ENCODE assay signal across 21 mouse cellular contexts in genomic region chr5:3386021-3386730, GRCm38 (mm10). TPM values are rescaled to one million over a fixed set of nuclear protein-coding genes. Genes with fewer than 3 reads are reported as not detected.
DNase-seq lines count a peak whose midpoint lies in the region; ATAC-seq and TF ChIP-seq lines count a peak whose summit lies in the region.
"Had no signal": no experiment of that assay in that cellular context is flagged by ENCODE, and none has a peak within 500 bp of the region (broad histone marks: within the 10 kb centered on the region; RNA-seq: fewer than 3 reads in every experiment).

No protein-coding gene starts in this region.

- 62% methylated on average over 7 of the region's 7 CpGs for WGBS in embryonic facial prominence, embryonic 14.5 days
- 69% methylated on average over 7 of the region's 7 CpGs for WGBS in embryonic facial prominence, embryonic 10.5 days
- 41% methylated on average over 7 of the region's 7 CpGs for WGBS in heart, postnatal 0 days
- WGBS in lung, embryonic 16.5 days, result 42% methylated on average over 7 of the region's 7 CpGs
- 53% methylated on average over 7 of the region's 7 CpGs for WGBS in lung, adult 2 months

- no peaks in the 10 kb centered on the region for H3K27me3 ChIP-seq in embryonic facial prominence, embryonic 14.5 days (replicated peaks; ENCODE audit: control insufficient read depth, insufficient read depth, low read length)
- H3K27me3 ChIP-seq in embryonic facial prominence, embryonic 10.5 days (replicated peaks; ENCODE audit: low read depth, poor library complexity, severe bottlenecking), result no peaks in the 10 kb centered on the region
- H3K27me3 ChIP-seq in heart, postnatal 0 days (ENCODE audit: control insufficient read depth, insufficient read depth, low read length), result no peaks in the 10 kb centered on the region
- no peaks in the 10 kb centered on the region for H3K27me3 ChIP-seq in lung, embryonic 16.5 days (ENCODE audit: control insufficient read depth, insufficient read depth, low read depth, low read length)
- H3K27me3 ChIP-seq: embryonic facial prominence, embryonic 12.5 days; intestine, embryonic 15.5 days; liver, embryonic 13.5 days; Patski had no signal

- no peak overlapping the region for H3K27ac ChIP-seq in embryonic facial prominence, embryonic 14.5 days (replicated peaks; ENCODE audit: low read depth, low read length)
- H3K27ac ChIP-seq in embryonic facial prominence, embryonic 10.5 days (replicated peaks), result no peak overlapping the region
- H3K27ac ChIP-seq in heart, postnatal 0 days (ENCODE audit: low read depth), result peak overlapping the region; percentile 73
- no peak overlapping the region for H3K27ac ChIP-seq in lung, embryonic 16.5 days (ENCODE audit: low read length)
- H3K27ac ChIP-seq: embryonic facial prominence, embryonic 12.5 days; hindbrain, embryonic 14.5 days; intestine, embryonic 15.5 days; layer of hippocampus, adult 2 months; liver, embryonic 13.5 days; stomach, postnatal 0 days had no signal

- H3K4me1 ChIP-seq in embryonic facial prominence, embryonic 14.5 days (ENCODE audit: control insufficient read depth, insufficient read depth, low read length), result peaks cover 6% of the 10 kb centered on the region; the same call in 1 of the 2 replicates
- peaks cover 18% of the 10 kb centered on the region for H3K4me1 ChIP-seq in embryonic facial prominence, embryonic 10.5 days
- H3K4me1 ChIP-seq in heart, postnatal 0 days (ENCODE audit: control insufficient read depth, insufficient read depth), result peaks cover 46% of the 10 kb centered on the region
- peaks cover 24% of the 10 kb centered on the region for H3K4me1 ChIP-seq in lung, embryonic 16.5 days (replicated peaks; ENCODE audit: control insufficient read depth, insufficient read depth, low read length)
- H3K4me1 ChIP-seq in lung, adult 2 months (ENCODE audit: control insufficient read depth, insufficient read depth, low read length), result peaks cover 26% of the 10 kb centered on the region

- ATAC-seq in embryonic facial prominence, embryonic 14.5 days (ENCODE audit: low read depth), result no peak
- no peak for ATAC-seq in heart, postnatal 0 days (ENCODE audit: insufficient read depth, low read depth)
- ATAC-seq in lung, embryonic 16.5 days (ENCODE audit: low read depth), result peak; percentile 64
- ATAC-seq in megakaryocyte-erythroid progenitor cell, adult 5-6 weeks (replicated peaks; ENCODE audit: low FRiP score, low TSS enrichment, poor library complexity, severe bottlenecking), result 0 out of 2 replicates have a peak, but pooled peaks have one; percentile 11
- ATAC-seq: activated CD4-positive, CD25-positive, alpha-beta regulatory T cell, adult 4 months; intestine, embryonic 15.5 days; Patski had no signal

- no peaks in the 10 kb centered on the region for H3K9me3 ChIP-seq in embryonic facial prominence, embryonic 14.5 days (ENCODE audit: control insufficient read depth, low read length)
- no peaks in the 10 kb centered on the region for H3K9me3 ChIP-seq in embryonic facial prominence, embryonic 10.5 days
- no peaks in the 10 kb centered on the region for H3K9me3 ChIP-seq in heart, postnatal 0 days (replicated peaks; ENCODE audit: control insufficient read depth, low read length)
- H3K9me3 ChIP-seq in lung, embryonic 16.5 days (ENCODE audit: control insufficient read depth, low read length), result no peaks in the 10 kb centered on the region
- H3K9me3 ChIP-seq: embryonic facial prominence, embryonic 12.5 days; intestine, embryonic 15.5 days; liver, embryonic 13.5 days had no signal

- TF ChIP-seq CTCF in heart, postnatal 0 days (IDR thresholded peaks at IDR 0.05; ENCODE audit: low read depth), result no peak
- TF ChIP-seq CTCF in lung, adult 2 months (IDR thresholded peaks at IDR 0.05; ENCODE audit: insufficient read depth, low read length), result no peak

- TF ChIP-seq EP300 in heart, postnatal 0 days (IDR thresholded peaks at IDR 0.05; ENCODE audit: low read depth), result no peak

- no peak overlapping the region for H3K4me3 ChIP-seq in embryonic facial prominence, embryonic 14.5 days (ENCODE audit: low read depth, low read length)
- H3K4me3 ChIP-seq in embryonic facial prominence, embryonic 10.5 days, result no peak overlapping the region
- H3K4me3 ChIP-seq in heart, postnatal 0 days (ENCODE audit: low read depth, low read length), result no peak overlapping the region
- no peak overlapping the region for H3K4me3 ChIP-seq in lung, embryonic 16.5 days (ENCODE audit: low read length)
- H3K4me3 ChIP-seq in lung, adult 2 months (replicated peaks; ENCODE audit: extremely low read depth, low read depth, low read length), result no peak overlapping the region
- H3K4me3 ChIP-seq: embryonic facial prominence, embryonic 12.5 days; intestine, embryonic 15.5 days; layer of hippocampus, adult 2 months; liver, embryonic 13.5 days had no signal

- peak; percentile 32 for DNase-seq in embryonic facial prominence, embryonic 14.5 days (ENCODE audit: low spot score)
- no peak for DNase-seq in embryonic facial prominence, embryonic 10.5 days (ENCODE audit: low spot score)
- no peak for DNase-seq in heart, postnatal 0 days (ENCODE audit: low spot score)
- no peak for DNase-seq in heart, adult 9 months (ENCODE audit: low spot score in 2 of 2)
- no peak for DNase-seq in lung, adult 2 months
- DNase-seq in cerebellum, postnatal 25 days, result no peak
- DNase-seq: adrenal gland, postnatal 14 days; cerebellum, adult 18-20 months; kidney, postnatal 10 days; liver, embryonic 13.5 days; thymus, postnatal 14 days had no signal

- H3K9ac ChIP-seq in embryonic facial prominence, embryonic 14.5 days (ENCODE audit: low read depth, low read length), result no peak overlapping the region
- no peak overlapping the region for H3K9ac ChIP-seq in heart, postnatal 0 days (replicated peaks; ENCODE audit: low read depth, low read length)
- no peak overlapping the region for H3K9ac ChIP-seq in lung, embryonic 16.5 days (ENCODE audit: low read length)
- H3K9ac ChIP-seq: embryonic facial prominence, embryonic 12.5 days; hindbrain, embryonic 14.5 days; intestine, embryonic 15.5 days; liver, embryonic 13.5 days had no signal

- 0 out of 2 replicates have a peak, but pooled peaks cover 2% of the 10 kb centered on the region for H3K36me3 ChIP-seq in embryonic facial prominence, embryonic 14.5 days (ENCODE audit: control insufficient read depth, insufficient read depth, low read length)
- 0 out of 2 replicates have a peak, but pooled peaks cover 5% of the 10 kb centered on the region for H3K36me3 ChIP-seq in embryonic facial prominence, embryonic 10.5 days (replicated peaks)
- peaks cover under 1% of the 10 kb centered on the region; the same call in 1 of the 2 replicates for H3K36me3 ChIP-seq in heart, postnatal 0 days (replicated peaks; ENCODE audit: control insufficient read depth, insufficient read depth, low read length)
- peaks cover 2% of the 10 kb centered on the region; the same call in 1 of the 2 replicates for H3K36me3 ChIP-seq in lung, embryonic 16.5 days (ENCODE audit: control insufficient read depth, insufficient read depth, low read length)
- H3K36me3 ChIP-seq: embryonic facial prominence, embryonic 12.5 days; intestine, embryonic 15.5 days had no signal

- no peak overlapping the region for H3K4me2 ChIP-seq in embryonic facial prominence, embryonic 14.5 days (ENCODE audit: low read depth, low read length)
- H3K4me2 ChIP-seq in heart, postnatal 0 days (ENCODE audit: low read depth, low read length), result peak overlapping the region; percentile 30
- no peak overlapping the region for H3K4me2 ChIP-seq in lung, embryonic 16.5 days (ENCODE audit: low read depth, low read length)
- H3K4me2 ChIP-seq: embryonic facial prominence, embryonic 12.5 days; hindbrain, embryonic 14.5 days; intestine, embryonic 15.5 days; liver, embryonic 13.5 days; midbrain, embryonic 11.5 days had no signal

- no peak for TF ChIP-seq POLR2A in lung, adult 2 months (IDR thresholded peaks at IDR 0.05; ENCODE audit: borderline replicate concordance, extremely low read depth, low read depth, low read length)

RNA-seq across cellular contexts. Expression of gene Cdk6, which starts 44.9 kb away (rescaled TPM):
- 20.9 and 21.3 TPM in 2 replicates for polyA plus RNA-seq in embryonic facial prominence, embryonic 14.5 days (2014; fragmentation: Nextera tagmentation; extraction: Ambion mirVana)
- polyA plus RNA-seq in embryonic facial prominence, embryonic 10.5 days (2016; fragmentation: Nextera tagmentation; extraction: Ambion mirVana), result 25.7 and 25.9 TPM in 2 replicates
- 43.0 and 55.2 TPM in 2 replicates for total RNA-seq in heart, postnatal 0 days (2014; rRNA removed; ENCODE audit: low replicate concordance)
- 17.7 and 19.2 TPM in 2 replicates for polyA plus RNA-seq in heart, postnatal 0 days (2015; fragmentation: Nextera tagmentation; extraction: Ambion mirVana)
- 33.7 and 36.7 TPM in 2 replicates for polyA plus RNA-seq in lung, embryonic 16.5 days (2015; fragmentation: Nextera tagmentation; extraction: Ambion mirVana)
- 13.4 and 15.7 TPM in 2 replicates for polyA plus RNA-seq in lung, adult 2 months (2012; rRNA removed)
- total RNA-seq in megakaryocyte-erythroid progenitor cell, adult 5-6 weeks (2014; fragmentation: Nextera tagmentation), result 200 and 232 TPM in 2 replicates
- 179 and 188 TPM in 2 replicates for total RNA-seq in megakaryocyte-erythroid progenitor cell, adult 5-6 weeks (2017)

Comparison
In these comparisons a context has a peak if more than half of its experiments do, and no peak if none do; other contexts are left out.
1. ATAC-seq: peak in lung, embryonic 16.5 days (single experiment) and megakaryocyte-erythroid progenitor cell, adult 5-6 weeks (single experiment); none in embryonic facial prominence, embryonic 14.5 days (single experiment) and heart, postnatal 0 days (single experiment).